Mouse (Mus musculus) G1E (cell line): ENCODE results near the gene Dcxr. TPM values are rescaled to one million over a fixed set of nuclear protein-coding genes. Genes with fewer than 3 reads are reported as not detected.
"Not testable (repeated sequence)": the region's sequence is repeated elsewhere in the genome, so short reads cannot be mapped to it uniquely, and the experiment has no call there.

Source experiments
- ATAC-seq: 2 replicates; pipeline ENCODE4 v1.8.0; 2016; ENCODE audit warnings: mild to moderate bottlenecking; ENCODE audit not compliant: insufficient number of reproducible peaks, poor library complexity, low FRiP score, severe bottlenecking; ENCODE audit errors: extremely low read depth
- DNase-seq: peaks from one replicate; pipeline ENCODE4 v3.0.0; 2012; ENCODE audit warnings: low spot score
- H3K27me3 ChIP-seq: 2 replicates; pipeline ENCODE4 v1.6.1; 2012; ENCODE audit warnings: mild to moderate bottlenecking, low read length, inconsistent platforms; ENCODE audit not compliant: insufficient read depth
- H3K36me3 ChIP-seq: replicated peaks from 2 replicates; pipeline ENCODE3; 2012; ENCODE audit warnings: mild to moderate bottlenecking, inconsistent platforms
- H3K4me1 ChIP-seq: 2 replicates; pipeline ENCODE4 v1.6.1; 2012; ENCODE audit warnings: low read depth, low read length, inconsistent platforms, mixed read lengths; ENCODE audit not compliant: insufficient read depth
- H3K4me3 ChIP-seq: 2 replicates; pipeline ENCODE4 v1.5.1; 2012; ENCODE audit warnings: low read depth, mild to moderate bottlenecking, inconsistent platforms, low read length, moderate library complexity, mixed read lengths
- H3K9me3 ChIP-seq: replicated peaks from 2 replicates; pipeline ENCODE4 v1.6.1; 2012; ENCODE audit warnings: inconsistent platforms
- CTCF ChIP-seq: IDR thresholded peaks from 2 replicates; pipeline ENCODE4 v1.5.1; 2012; ENCODE audit warnings: low read depth, low read length, inconsistent platforms, mixed read lengths
- GATA1 ChIP-seq: IDR thresholded peaks from 2 replicates; pipeline ENCODE4 v1.6.1; 2012; ENCODE audit warnings: borderline replicate concordance, low read length, inconsistent platforms, mixed read lengths
- GATA2 ChIP-seq: IDR thresholded peaks from 2 replicates; pipeline ENCODE4 v1.6.1; 2012; ENCODE audit warnings: low read depth, low read length, inconsistent platforms, borderline replicate concordance
- POLR2AphosphoS5 ChIP-seq: IDR thresholded peaks from 2 replicates; pipeline ENCODE4 v1.6.1; 2012; ENCODE audit warnings: low read depth, low read length, inconsistent platforms; ENCODE audit not compliant: insufficient replicate concordance
- TAL1 ChIP-seq: conservative IDR thresholded peaks from 2 replicates; pipeline ENCODE4 v1.6.1; 2012; ENCODE audit warnings: low read depth, low read length, inconsistent platforms, mixed read lengths
- polyA plus RNA-seq: library from polyadenylated mRNA; stranded (reverse); fragments of >175 nt; gene quantifications from 2 replicates; pipeline ENCODE4 v1.2.3, GENCODE M21; 2012
- total RNA-seq, 2 experiments: library from RNA; stranded (forward) in 1 of 2; stranded (reverse) in 1 of 2; fragments of 200-1000 nt in 1 of 2; fragments of >200 nt in 1 of 2; fragmentation: Nextera tagmentation in 1 of 2; gene quantifications; 2 replicates each; pipeline ENCODE4 v1.2.3; 2014 to 2017

The Dcxr gene
- 16.6 and 37.5 TPM in 2 replicates for total RNA-seq (2014; fragmentation: Nextera tagmentation)
- 13.1 and 18.4 TPM in 2 replicates for total RNA-seq (2017)
- 21.0 and 24.2 TPM in 2 replicates for polyA plus RNA-seq

- no peak for TF ChIP-seq CTCF
- no peak for TF ChIP-seq POLR2AphosphoS5
- no peak for TF ChIP-seq GATA2
- no peak for TF ChIP-seq TAL1
- TF ChIP-seq GATA1: no peak
- H3K36me3 ChIP-seq: peaks cover 26% of the 10 kb centered on the region
- ATAC-seq (peak; percentile 99), DNase-seq (peak; percentile 99)
- H3K4me3 ChIP-seq: peak within 1 kb of the TSS; percentile 74
- H3K9me3 ChIP-seq: peaks cover 3% of the 10 kb centered on the region; the same call in 1 of the 2 replicates
- peaks cover 45% of the 10 kb centered on the region for H3K27me3 ChIP-seq
- H3K4me1 ChIP-seq: peaks cover 25% of the 10 kb centered on the region
These were observed at the start of gene Dcxr for GRCm38 (mm10) chr11:120727169-120727527. TSS of gene Dcxr (minus strand) at chr11:120727281.

GRCm38 (mm10) chr11:120775774-120776469, 48.8 kb upstream of the Dcxr start:
- Histone ChIP-seq H3K27me3 (peaks cover 10% of the 10 kb centered on the region), H3K4me3 (no peak overlapping the region), H3K9me3 (no peaks in the 10 kb centered on the region), H3K4me1 (peaks cover 6% of the 10 kb centered on the region), H3K36me3 (peaks cover 21% of the 10 kb centered on the region)
- peak; percentile 60 for ATAC-seq
- TF ChIP-seq TAL1 (no peak), GATA1 (no peak), GATA2 (no peak), CTCF (peak; percentile 97), POLR2AphosphoS5 (no peak)
- peak; percentile 72 for DNase-seq

- no peak for TF ChIP-seq CTCF
- TF ChIP-seq GATA2: no peak
- no peak for TF ChIP-seq POLR2AphosphoS5
- no peak for TF ChIP-seq TAL1
- no peak for TF ChIP-seq GATA1
- DNase-seq (no peak), ATAC-seq (no peak)
- Histone ChIP-seq H3K27me3 (peaks cover 10% of the 10 kb centered on the region), H3K4me1 (peaks cover 6% of the 10 kb centered on the region), H3K9me3 (no peaks in the 10 kb centered on the region), H3K36me3 (peaks cover 2% of the 10 kb centered on the region), H3K4me3 (no peak overlapping the region)
These were observed 46.5 kb upstream of the Dcxr start for GRCm38 (mm10) chr11:120773463-120774190.

GRCm38 (mm10) chr11:120772749-120773148, 45.7 kb upstream of the Dcxr start:
- Histone ChIP-seq H3K27me3 (peaks cover 15% of the 10 kb centered on the region), H3K4me1 (peaks cover 6% of the 10 kb centered on the region), H3K4me3 (no peak overlapping the region), H3K9me3 (no peaks in the 10 kb centered on the region), H3K36me3 (no peaks in the 10 kb centered on the region)
- TF ChIP-seq POLR2AphosphoS5 (no peak), CTCF (no peak), GATA1 (no peak), TAL1 (no peak), GATA2 (no peak)
- ATAC-seq (no peak), DNase-seq (no peak)

- Histone ChIP-seq H3K4me1 (no peaks in the 10 kb centered on the region), H3K9me3 (no peaks in the 10 kb centered on the region), H3K36me3 (no peaks in the 10 kb centered on the region), H3K4me3 (no peak overlapping the region), H3K27me3 (peaks cover 26% of the 10 kb centered on the region)
- ATAC-seq: no peak
- DNase-seq: no peak
- TF ChIP-seq POLR2AphosphoS5: no peak
- TF ChIP-seq GATA1: no peak
These were observed 41.1 kb upstream of the Dcxr start for GRCm38 (mm10) chr11:120768206-120768605.

- not testable (repeated sequence) for DNase-seq, H3K36me3 ChIP-seq, H3K4me3 ChIP-seq, H3K4me1 ChIP-seq, H3K9me3 ChIP-seq, ATAC-seq
- peaks cover 29% of the 10 kb centered on the region for H3K27me3 ChIP-seq
These were observed 39.9 kb upstream of the Dcxr start for GRCm38 (mm10) chr11:120767023-120767422.

- DNase-seq, H3K4me3 ChIP-seq, H3K36me3 ChIP-seq, H3K4me1 ChIP-seq: not testable (repeated sequence)
- peak; percentile 28 for ATAC-seq
- H3K27me3 ChIP-seq: peaks cover 30% of the 10 kb centered on the region
- H3K9me3 ChIP-seq: peaks cover 25% of the 10 kb centered on the region
These were observed 36.3 kb upstream of the Dcxr start for GRCm38 (mm10) chr11:120763121-120763999.

- ATAC-seq, H3K36me3 ChIP-seq, H3K4me3 ChIP-seq, H3K4me1 ChIP-seq, DNase-seq: not testable (repeated sequence)
- peaks cover 27% of the 10 kb centered on the region for H3K27me3 ChIP-seq
- H3K9me3 ChIP-seq: peaks cover 32% of the 10 kb centered on the region
These were observed 35.6 kb upstream of the Dcxr start, which contains the start of gene Hmga1b for GRCm38 (mm10) chr11:120762672-120763041. TSS of gene Hmga1b (plus strand) at chr11:120762794.
